Mouse (Mus musculus): ENCODE results near the gene Ankrd31. TPM values are rescaled to one million over a fixed set of nuclear protein-coding genes. Genes with fewer than 3 reads are reported as not detected.

The Ankrd31 gene
- not detected in 2 replicates for polyA plus RNA-seq (2015; fragmentation: Nextera tagmentation; extraction: Ambion mirVana)

- no peak within 1 kb of the TSS for H3K27ac ChIP-seq (replicated peaks)
- H3K36me3 ChIP-seq: no peaks in the 10 kb centered on the region
- H3K9ac ChIP-seq: no peak within 1 kb of the TSS
- H3K4me1 ChIP-seq (replicated peaks): no peaks in the 10 kb centered on the region; the same call in 1 of the 2 replicates
- 91% methylated on average over 42 of the region's 42 CpGs for WGBS
- H3K27me3 ChIP-seq: no peaks in the 10 kb centered on the region
- no peak for ATAC-seq (ENCODE audit: low read depth)
- no peak within 1 kb of the TSS for H3K4me2 ChIP-seq
- no peak within 1 kb of the TSS for H3K4me3 ChIP-seq
- no peaks in the 10 kb centered on the region for H3K9me3 ChIP-seq
Measured at GRCm38 (mm10) chr13:96748109-96748845, at the start of gene Ankrd31. Gene Ankrd31, plus strand, starts transcription at chr13:96748272.

GRCm38 (mm10) chr13:96702567-96703278 is 45.3 kb upstream of the Ankrd31 start:
- WGBS: 76% methylated on average over 9 of the region's 9 CpGs
- no peak overlapping the region for H3K9ac ChIP-seq
- no peaks in the 10 kb centered on the region for H3K27me3 ChIP-seq
- no peaks in the 10 kb centered on the region for H3K36me3 ChIP-seq
- no peak overlapping the region for H3K4me3 ChIP-seq
- no peak overlapping the region for H3K4me2 ChIP-seq
- no peak overlapping the region for H3K27ac ChIP-seq (replicated peaks)
- ATAC-seq (ENCODE audit: low read depth): no peak
- H3K4me1 ChIP-seq (replicated peaks): no peaks in the 10 kb centered on the region
- no peaks in the 10 kb centered on the region for H3K9me3 ChIP-seq

- no peaks in the 10 kb centered on the region for H3K4me1 ChIP-seq (replicated peaks)
- no peaks in the 10 kb centered on the region for H3K9me3 ChIP-seq
- H3K36me3 ChIP-seq: no peaks in the 10 kb centered on the region
- no peak for ATAC-seq (ENCODE audit: low read depth)
- H3K4me3 ChIP-seq: no peak overlapping the region
- H3K9ac ChIP-seq: no peak overlapping the region
- no peak overlapping the region for H3K27ac ChIP-seq (replicated peaks)
- no peaks in the 10 kb centered on the region for H3K27me3 ChIP-seq
- H3K4me2 ChIP-seq: no peak overlapping the region
- 87% methylated on average over 8 of the region's 8 CpGs for WGBS
Measured at GRCm38 (mm10) chr13:96709269-96710233, 38.5 kb upstream of the Ankrd31 start.

GRCm38 (mm10) chr13:96716311-96716710 is 31.8 kb upstream of the Ankrd31 start:
- Histone ChIP-seq H3K4me3 (no peak overlapping the region), H3K9ac (no peak overlapping the region), H3K4me1 (replicated peaks) (no peaks in the 10 kb centered on the region), H3K9me3 (no peaks in the 10 kb centered on the region), H3K27me3 (no peaks in the 10 kb centered on the region), H3K4me2 (no peak overlapping the region), H3K36me3 (no peaks in the 10 kb centered on the region), H3K27ac (replicated peaks) (no peak overlapping the region)
- ATAC-seq (ENCODE audit: low read depth): no peak
- WGBS: 92% methylated on average over 2 of the region's 2 CpGs

- no peaks in the 10 kb centered on the region for H3K27me3 ChIP-seq
- no peaks in the 10 kb centered on the region for H3K9me3 ChIP-seq
- H3K4me1 ChIP-seq (replicated peaks): no peaks in the 10 kb centered on the region
- no peak overlapping the region for H3K9ac ChIP-seq
- 66% methylated on average over 1 of the region's 1 CpGs for WGBS
- H3K36me3 ChIP-seq: no peaks in the 10 kb centered on the region
- no peak overlapping the region for H3K27ac ChIP-seq (replicated peaks)
- H3K4me2 ChIP-seq: no peak overlapping the region
- H3K4me3 ChIP-seq: no peak overlapping the region
- no peak for ATAC-seq (ENCODE audit: low read depth)
Measured at GRCm38 (mm10) chr13:96717821-96718220, 30.3 kb upstream of the Ankrd31 start.

GRCm38 (mm10) chr13:96720003-96720402 is 28.1 kb upstream of the Ankrd31 start:
- H3K9ac ChIP-seq: no peak overlapping the region
- no peak overlapping the region for H3K27ac ChIP-seq (replicated peaks)
- no peaks in the 10 kb centered on the region for H3K4me1 ChIP-seq (replicated peaks)
- 93% methylated on average over 2 of the region's 2 CpGs for WGBS
- no peaks in the 10 kb centered on the region for H3K36me3 ChIP-seq
- no peaks in the 10 kb centered on the region for H3K9me3 ChIP-seq
- H3K27me3 ChIP-seq: no peaks in the 10 kb centered on the region
- H3K4me3 ChIP-seq: no peak overlapping the region
- no peak overlapping the region for H3K4me2 ChIP-seq
- ATAC-seq (ENCODE audit: low read depth): no peak

GRCm38 (mm10) chr13:96728289-96728688 is 19.8 kb upstream of the Ankrd31 start:
- Histone ChIP-seq H3K4me2 (no peak overlapping the region), H3K4me1 (replicated peaks) (no peaks in the 10 kb centered on the region), H3K27ac (replicated peaks) (no peak overlapping the region), H3K36me3 (no peaks in the 10 kb centered on the region), H3K9ac (no peak overlapping the region), H3K4me3 (no peak overlapping the region), H3K27me3 (no peaks in the 10 kb centered on the region), H3K9me3 (no peaks in the 10 kb centered on the region)
- 61% methylated on average over 7 of the region's 7 CpGs for WGBS
- no peak for ATAC-seq (ENCODE audit: low read depth)

- 94% methylated on average over 5 of the region's 5 CpGs for WGBS
- no peak for ATAC-seq (ENCODE audit: low read depth)
- H3K9me3 ChIP-seq: no peaks in the 10 kb centered on the region
- H3K27ac ChIP-seq (replicated peaks): no peak overlapping the region
- no peak overlapping the region for H3K4me2 ChIP-seq
- no peak overlapping the region for H3K9ac ChIP-seq
- H3K4me1 ChIP-seq (replicated peaks): no peaks in the 10 kb centered on the region
- H3K27me3 ChIP-seq: no peaks in the 10 kb centered on the region
- no peaks in the 10 kb centered on the region for H3K36me3 ChIP-seq
- H3K4me3 ChIP-seq: no peak overlapping the region
Measured at GRCm38 (mm10) chr13:96729146-96729545, 18.9 kb upstream of the Ankrd31 start.

GRCm38 (mm10) chr13:96730116-96730515 is 18.0 kb upstream of the Ankrd31 start:
- no peak overlapping the region for H3K4me3 ChIP-seq
- H3K36me3 ChIP-seq: no peaks in the 10 kb centered on the region
- 100% methylated on average over 1 of the region's 1 CpGs for WGBS
- H3K4me1 ChIP-seq (replicated peaks): no peaks in the 10 kb centered on the region
- H3K9me3 ChIP-seq: no peaks in the 10 kb centered on the region
- H3K27me3 ChIP-seq: no peaks in the 10 kb centered on the region
- no peak for ATAC-seq (ENCODE audit: low read depth)
- H3K4me2 ChIP-seq: no peak overlapping the region
- no peak overlapping the region for H3K27ac ChIP-seq (replicated peaks)
- H3K9ac ChIP-seq: no peak overlapping the region

- whole genome bisulfite sequencing: 49% methylated on average over 1 of the region's 1 CpGs
- Histone ChIP-seq H3K4me1 (replicated peaks) (no peaks in the 10 kb centered on the region), H3K4me2 (no peak overlapping the region), H3K9ac (no peak overlapping the region), H3K4me3 (no peak overlapping the region), H3K36me3 (no peaks in the 10 kb centered on the region), H3K27me3 (no peaks in the 10 kb centered on the region), H3K27ac (replicated peaks) (no peak overlapping the region), H3K9me3 (no peaks in the 10 kb centered on the region)
- ATAC-seq (ENCODE audit: low read depth): no peak
Measured at GRCm38 (mm10) chr13:96735175-96735574, 12.9 kb upstream of the Ankrd31 start.

GRCm38 (mm10) chr13:96740159-96740558 is 7.9 kb upstream of the Ankrd31 start:
- no peaks in the 10 kb centered on the region for H3K4me1 ChIP-seq (replicated peaks)
- 85% methylated on average over 2 of the region's 2 CpGs for WGBS
- ATAC-seq (ENCODE audit: low read depth): no peak
- no peak overlapping the region for H3K4me2 ChIP-seq
- H3K9ac ChIP-seq: no peak overlapping the region
- no peaks in the 10 kb centered on the region for H3K36me3 ChIP-seq
- no peaks in the 10 kb centered on the region for H3K27me3 ChIP-seq
- no peaks in the 10 kb centered on the region for H3K9me3 ChIP-seq
- no peak overlapping the region for H3K27ac ChIP-seq (replicated peaks)
- no peak overlapping the region for H3K4me3 ChIP-seq

GRCm38 (mm10) chr13:96742871-96743270 is 5.2 kb upstream of the Ankrd31 start:
- H3K4me3 ChIP-seq: no peak overlapping the region

More at GRCm38 (mm10) chr13:96742871-96743270, 5.2 kb upstream of the Ankrd31 start:
- H3K4me2 ChIP-seq: no peak overlapping the region
- H3K9ac ChIP-seq: no peak overlapping the region
- H3K4me1 ChIP-seq (replicated peaks): no peaks in the 10 kb centered on the region; the same call in 1 of the 2 replicates
- ATAC-seq (ENCODE audit: low read depth): no peak
- 83% methylated on average over 2 of the region's 2 CpGs for WGBS
- no peaks in the 10 kb centered on the region for H3K36me3 ChIP-seq
- no peak overlapping the region for H3K27ac ChIP-seq (replicated peaks)
- H3K9me3 ChIP-seq: no peaks in the 10 kb centered on the region
- H3K27me3 ChIP-seq: no peaks in the 10 kb centered on the region
